Mouse (Mus musculus): ENCODE data around the gene Mphosph9. TPM values are rescaled to one million over a fixed set of nuclear protein-coding genes. Genes with fewer than 3 reads are reported as not detected.
"Not testable (repeated sequence)": the region's sequence is repeated elsewhere in the genome, so short reads cannot be mapped to it uniquely, and the experiment has no call there.

The Mphosph9 gene
- polyA plus RNA-seq, 1 experiment from 2014 or later: 21.2 TPM

GRCm38 (mm10) chr5:124221736-124222040, 106.1 kb downstream of the Mphosph9 start:
- Histone ChIP-seq H3K27ac (ENCODE audit: low read depth, low read length) (no peak overlapping the region), H3K4me3 (ENCODE audit: low read depth, low read length) (no peak overlapping the region), H3K27me3 (ENCODE audit: control insufficient read depth, insufficient read depth, low read length) (no peaks in the 10 kb centered on the region), H3K36me3 (ENCODE audit: control insufficient read depth, insufficient read depth, low read length) (no peaks in the 10 kb centered on the region), H3K9me3 (ENCODE audit: control insufficient read depth, low read length) (no peaks in the 10 kb centered on the region), H3K9ac (ENCODE audit: low read length) (no peak overlapping the region), H3K4me2 (ENCODE audit: low read depth, low read length, severe bottlenecking) (no peak overlapping the region), H3K4me1 (replicated peaks; ENCODE audit: control insufficient read depth, insufficient read depth, low read length) (no peaks in the 10 kb centered on the region)
- ATAC-seq (replicated peaks; ENCODE audit: low FRiP score): no peak
- no peak for DNase-seq (ENCODE audit: low spot score)
- WGBS: 92% methylated on average over 7 of the region's 7 CpGs

- Histone ChIP-seq H3K27me3 (ENCODE audit: control insufficient read depth, insufficient read depth, low read length) (no peaks in the 10 kb centered on the region), H3K27ac (ENCODE audit: low read depth, low read length) (no peak overlapping the region), H3K36me3 (ENCODE audit: control insufficient read depth, insufficient read depth, low read length) (no peaks in the 10 kb centered on the region), H3K4me3 (ENCODE audit: low read depth, low read length) (no peak overlapping the region), H3K9me3 (ENCODE audit: control insufficient read depth, low read length) (no peaks in the 10 kb centered on the region), H3K4me2 (ENCODE audit: low read depth, low read length, severe bottlenecking) (no peak overlapping the region), H3K4me1 (replicated peaks; ENCODE audit: control insufficient read depth, insufficient read depth, low read length) (no peaks in the 10 kb centered on the region), H3K9ac (ENCODE audit: low read length) (no peak overlapping the region)
- ATAC-seq (replicated peaks; ENCODE audit: low FRiP score): no peak
- no peak for DNase-seq (ENCODE audit: low spot score)
- 80% methylated on average over 7 of the region's 7 CpGs for WGBS
Observed at GRCm38 (mm10) chr5:124221037-124221735, 106.6 kb downstream of the Mphosph9 start.

GRCm38 (mm10) chr5:124220551-124220950, 107.2 kb downstream of the Mphosph9 start:
- H3K9ac ChIP-seq (ENCODE audit: low read length): no peak overlapping the region
- H3K4me2 ChIP-seq (ENCODE audit: low read depth, low read length, severe bottlenecking): no peak overlapping the region
- ATAC-seq (replicated peaks; ENCODE audit: low FRiP score) (no peak), DNase-seq (ENCODE audit: low spot score) (no peak)
- 97% methylated on average over 5 of the region's 5 CpGs for WGBS
- no peaks in the 10 kb centered on the region for H3K9me3 ChIP-seq (ENCODE audit: control insufficient read depth, low read length)
- H3K27ac ChIP-seq (ENCODE audit: low read depth, low read length): no peak overlapping the region
- no peaks in the 10 kb centered on the region for H3K27me3 ChIP-seq (ENCODE audit: control insufficient read depth, insufficient read depth, low read length)
- no peaks in the 10 kb centered on the region for H3K36me3 ChIP-seq (ENCODE audit: control insufficient read depth, insufficient read depth, low read length)
- H3K4me3 ChIP-seq (ENCODE audit: low read depth, low read length): no peak overlapping the region
- no peaks in the 10 kb centered on the region for H3K4me1 ChIP-seq (replicated peaks; ENCODE audit: control insufficient read depth, insufficient read depth, low read length)

- Histone ChIP-seq H3K9me3 (ENCODE audit: control insufficient read depth, low read length) (no peaks in the 10 kb centered on the region), H3K4me1 (replicated peaks; ENCODE audit: control insufficient read depth, insufficient read depth, low read length) (no peaks in the 10 kb centered on the region), H3K9ac (ENCODE audit: low read length) (no peak overlapping the region), H3K27me3 (ENCODE audit: control insufficient read depth, insufficient read depth, low read length) (no peaks in the 10 kb centered on the region), H3K36me3 (ENCODE audit: control insufficient read depth, insufficient read depth, low read length) (no peaks in the 10 kb centered on the region), H3K27ac (ENCODE audit: low read depth, low read length) (no peak overlapping the region), H3K4me2 (ENCODE audit: low read depth, low read length, severe bottlenecking) (no peak overlapping the region), H3K4me3 (ENCODE audit: low read depth, low read length) (no peak overlapping the region)
- ATAC-seq (replicated peaks; ENCODE audit: low FRiP score) (no peak), DNase-seq (ENCODE audit: low spot score) (no peak)
- WGBS: 87% methylated on average over 10 of the region's 10 CpGs
Observed at GRCm38 (mm10) chr5:124219431-124219830, 108.3 kb downstream of the Mphosph9 start.

GRCm38 (mm10) chr5:124218986-124219385, 108.8 kb downstream of the Mphosph9 start:
- no peak for DNase-seq (ENCODE audit: low spot score)
- no peak overlapping the region for H3K9ac ChIP-seq (ENCODE audit: low read length)
- no peaks in the 10 kb centered on the region for H3K36me3 ChIP-seq (ENCODE audit: control insufficient read depth, insufficient read depth, low read length)
- H3K27ac ChIP-seq (ENCODE audit: low read depth, low read length): no peak overlapping the region
- WGBS: 84% methylated on average over 7 of the region's 7 CpGs
- no peak overlapping the region for H3K4me3 ChIP-seq (ENCODE audit: low read depth, low read length)
- ATAC-seq (replicated peaks; ENCODE audit: low FRiP score): no peak
- no peaks in the 10 kb centered on the region for H3K27me3 ChIP-seq (ENCODE audit: control insufficient read depth, insufficient read depth, low read length)
- H3K4me2 ChIP-seq (ENCODE audit: low read depth, low read length, severe bottlenecking): no peak overlapping the region
- no peaks in the 10 kb centered on the region for H3K4me1 ChIP-seq (replicated peaks; ENCODE audit: control insufficient read depth, insufficient read depth, low read length)
- no peaks in the 10 kb centered on the region for H3K9me3 ChIP-seq (ENCODE audit: control insufficient read depth, low read length)

GRCm38 (mm10) chr5:124217566-124218249, 110.1 kb downstream of the Mphosph9 start:
- H3K9ac ChIP-seq (ENCODE audit: low read length): no peak overlapping the region
- H3K4me3 ChIP-seq (ENCODE audit: low read depth, low read length): no peak overlapping the region
- no peak overlapping the region for H3K27ac ChIP-seq (ENCODE audit: low read depth, low read length)
- ATAC-seq (replicated peaks; ENCODE audit: low FRiP score) (no peak), DNase-seq (ENCODE audit: low spot score) (no peak)
- no peaks in the 10 kb centered on the region for H3K4me1 ChIP-seq (replicated peaks; ENCODE audit: control insufficient read depth, insufficient read depth, low read length)
- no peaks in the 10 kb centered on the region for H3K9me3 ChIP-seq (ENCODE audit: control insufficient read depth, low read length)
- H3K27me3 ChIP-seq (ENCODE audit: control insufficient read depth, insufficient read depth, low read length): no peaks in the 10 kb centered on the region
- 56% methylated on average over 8 of the region's 8 CpGs for WGBS
- no peak overlapping the region for H3K4me2 ChIP-seq (ENCODE audit: low read depth, low read length, severe bottlenecking)
- H3K36me3 ChIP-seq (ENCODE audit: control insufficient read depth, insufficient read depth, low read length): no peaks in the 10 kb centered on the region

GRCm38 (mm10) chr5:124217092-124217491, 110.7 kb downstream of the Mphosph9 start:
- H3K4me1 ChIP-seq (replicated peaks; ENCODE audit: control insufficient read depth, insufficient read depth, low read length); H3K4me2 ChIP-seq (ENCODE audit: low read depth, low read length, severe bottlenecking); H3K27me3 ChIP-seq (ENCODE audit: control insufficient read depth, insufficient read depth, low read length); DNase-seq (ENCODE audit: low spot score); H3K9ac ChIP-seq (ENCODE audit: low read length); H3K4me3 ChIP-seq (ENCODE audit: low read depth, low read length); ATAC-seq (replicated peaks; ENCODE audit: low FRiP score); H3K9me3 ChIP-seq (ENCODE audit: control insufficient read depth, low read length); H3K36me3 ChIP-seq (ENCODE audit: control insufficient read depth, insufficient read depth, low read length); H3K27ac ChIP-seq (ENCODE audit: low read depth, low read length): not testable (repeated sequence)
- WGBS: 90% methylated on average over 5 of the region's 5 CpGs

GRCm38 (mm10) chr5:124216403-124216802, 111.4 kb downstream of the Mphosph9 start:
- H3K4me1 ChIP-seq (replicated peaks; ENCODE audit: control insufficient read depth, insufficient read depth, low read length): no peaks in the 10 kb centered on the region
- no peak overlapping the region for H3K27ac ChIP-seq (ENCODE audit: low read depth, low read length)
- ATAC-seq (replicated peaks; ENCODE audit: low FRiP score) (no peak), DNase-seq (ENCODE audit: low spot score) (no peak)
- H3K36me3 ChIP-seq (ENCODE audit: control insufficient read depth, insufficient read depth, low read length): no peaks in the 10 kb centered on the region
- H3K9me3 ChIP-seq (ENCODE audit: control insufficient read depth, low read length): no peaks in the 10 kb centered on the region
- no peak overlapping the region for H3K4me2 ChIP-seq (ENCODE audit: low read depth, low read length, severe bottlenecking)
- no peak overlapping the region for H3K9ac ChIP-seq (ENCODE audit: low read length)
- H3K4me3 ChIP-seq (ENCODE audit: low read depth, low read length): no peak overlapping the region
- H3K27me3 ChIP-seq (ENCODE audit: control insufficient read depth, insufficient read depth, low read length): no peaks in the 10 kb centered on the region
- 92% methylated on average over 6 of the region's 6 CpGs for WGBS

- no peaks in the 10 kb centered on the region for H3K36me3 ChIP-seq (ENCODE audit: control insufficient read depth, insufficient read depth, low read length)
- 87% methylated on average over 10 of the region's 10 CpGs for WGBS
- H3K4me1 ChIP-seq (replicated peaks; ENCODE audit: control insufficient read depth, insufficient read depth, low read length): no peaks in the 10 kb centered on the region
- no peak overlapping the region for H3K4me3 ChIP-seq (ENCODE audit: low read depth, low read length)
- no peak overlapping the region for H3K27ac ChIP-seq (ENCODE audit: low read depth, low read length)
- no peak overlapping the region for H3K4me2 ChIP-seq (ENCODE audit: low read depth, low read length, severe bottlenecking)
- ATAC-seq (replicated peaks; ENCODE audit: low FRiP score): no peak
- no peak for DNase-seq (ENCODE audit: low spot score)
- H3K9me3 ChIP-seq (ENCODE audit: control insufficient read depth, low read length): no peaks in the 10 kb centered on the region
- H3K9ac ChIP-seq (ENCODE audit: low read length): no peak overlapping the region
- H3K27me3 ChIP-seq (ENCODE audit: control insufficient read depth, insufficient read depth, low read length): no peaks in the 10 kb centered on the region
Observed at GRCm38 (mm10) chr5:124215647-124216046, 112.1 kb downstream of the Mphosph9 start.
